Comparison of ENCODE assay signal across 22 mouse cellular contexts in the genomic region with DNA sequence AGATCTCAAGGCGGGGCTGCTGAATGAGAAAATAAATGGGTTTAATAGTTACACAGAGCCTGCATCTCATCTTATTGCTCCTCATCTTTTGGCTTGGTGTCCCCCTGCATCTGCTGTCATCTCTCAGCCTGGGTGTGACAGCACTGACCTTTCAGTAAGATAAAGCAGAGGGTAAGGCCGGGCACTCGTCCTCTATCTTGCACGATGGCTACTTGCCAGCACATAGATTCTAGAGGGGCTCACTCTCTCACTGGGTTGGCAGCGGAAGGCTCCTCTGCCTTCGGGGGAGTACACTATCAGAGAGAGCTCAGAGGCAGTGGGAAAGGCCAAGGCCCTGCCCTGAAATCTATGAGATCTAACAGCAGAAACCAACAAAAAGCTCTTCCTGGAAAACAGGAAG. TPM values are rescaled to one million over a fixed set of nuclear protein-coding genes. Genes with fewer than 3 reads are reported as not detected.
DNase-seq lines count a peak whose midpoint lies in the region; ATAC-seq and TF ChIP-seq lines count a peak whose summit lies in the region.
"Had no signal": no experiment of that assay in that cellular context is flagged by ENCODE, and none has a peak within 500 bp of the region (broad histone marks: within the 10 kb centered on the region; RNA-seq: fewer than 3 reads in every experiment).

No protein-coding gene starts in this region.

- ATAC-seq in hindbrain, postnatal 0 days: no peak
- no peak for ATAC-seq in hindbrain, embryonic 14.5 days (ENCODE audit: low FRiP score)
- ATAC-seq: forebrain, embryonic 15.5 days had no signal

- 21% methylated on average over 6 of the region's 6 CpGs for WGBS in heart, embryonic 10.5 days
- WGBS in heart, adult 2 months: 61% methylated on average over 6 of the region's 6 CpGs
- 74% methylated on average over 6 of the region's 6 CpGs for WGBS in hindbrain, embryonic 10.5 days
- WGBS in hindbrain, postnatal 0 days: 47% methylated on average over 6 of the region's 6 CpGs
- WGBS in hindbrain, embryonic 14.5 days: 48% methylated on average over 6 of the region's 6 CpGs
- WGBS in cerebellum, adult 2 months: 70% methylated on average over 6 of the region's 6 CpGs

- intact Hi-C loops in heart, adult 2 months (cut with DNase I): loop anchor here (5.0 kb wide), 1 partner anchor 43 kb away; no protein-coding TSS in a partner anchor

- no peak for TF ChIP-seq CTCF in heart, adult 2 months (IDR thresholded peaks at IDR 0.05)
- TF ChIP-seq CTCF in hindbrain, postnatal 0 days (IDR thresholded peaks at IDR 0.05; ENCODE audit: low read depth): no peak
- TF ChIP-seq CTCF in cerebellum, adult 2 months (IDR thresholded peaks at IDR 0.05; ENCODE audit: borderline replicate concordance, insufficient read depth, low read depth, low read length): no peak

- peak overlapping the region; percentile 82 for H3K27ac ChIP-seq in heart, embryonic 10.5 days
- no peak overlapping the region for H3K27ac ChIP-seq in heart, adult 2 months
- H3K27ac ChIP-seq in hindbrain, embryonic 10.5 days: peak overlapping the region; percentile 91
- no peak overlapping the region for H3K27ac ChIP-seq in hindbrain, postnatal 0 days
- peak overlapping the region; percentile 48 for H3K27ac ChIP-seq in hindbrain, embryonic 14.5 days
- H3K27ac ChIP-seq in cerebellum, adult 2 months (ENCODE audit: insufficient read depth, low read length): no peak overlapping the region
- H3K27ac ChIP-seq: forebrain, embryonic 15.5 days; liver, embryonic 15.5 days had no signal

- H3K4me1 ChIP-seq in heart, embryonic 10.5 days: peaks cover 96% of the 10 kb centered on the region
- H3K4me1 ChIP-seq in heart, adult 2 months (ENCODE audit: control insufficient read depth, insufficient read depth, low read length): peaks cover 10% of the 10 kb centered on the region
- peaks cover 98% of the 10 kb centered on the region for H3K4me1 ChIP-seq in hindbrain, embryonic 10.5 days (replicated peaks)
- H3K4me1 ChIP-seq in hindbrain, postnatal 0 days (ENCODE audit: insufficient read depth, low read length): peaks cover 12% of the 10 kb centered on the region; the same call in 1 of the 2 replicates
- H3K4me1 ChIP-seq in hindbrain, embryonic 14.5 days (replicated peaks; ENCODE audit: control insufficient read depth, insufficient read depth, low read length): peaks cover 54% of the 10 kb centered on the region
- peaks cover 24% of the 10 kb centered on the region for H3K4me1 ChIP-seq in cerebellum, adult 2 months (ENCODE audit: control insufficient read depth, insufficient read depth, low read length)
- H3K4me1 ChIP-seq: liver, embryonic 15.5 days had no signal

- no peaks in the 10 kb centered on the region for H3K79me2 ChIP-seq in heart, adult 2 months (replicated peaks; ENCODE audit: control insufficient read depth, insufficient read depth, low read length)

- TF ChIP-seq POLR2A in heart, adult 2 months (IDR thresholded peaks at IDR 0.05; ENCODE audit: insufficient read depth, low read depth, low read length): no peak
- no peak for TF ChIP-seq POLR2A in cerebellum, adult 2 months (IDR thresholded peaks at IDR 0.05; ENCODE audit: borderline replicate concordance, insufficient read depth, low read length)

- DNase-seq in heart, embryonic 10.5 days (ENCODE audit: low spot score): no peak
- DNase-seq in heart, adult 2 months: no peak
- DNase-seq in hindbrain, embryonic 10.5 days (ENCODE audit: low spot score): no peak
- no peak for DNase-seq in hindbrain, postnatal 0 days (ENCODE audit: low spot score)
- peak; percentile 11 for DNase-seq in adrenal gland, postnatal 25 days
- DNase-seq in hindbrain, embryonic 14.5 days (ENCODE audit: low spot score): no peak
- DNase-seq in cerebellum, adult 2 months: no peak
- DNase-seq: B cell, adult 2 months; cerebellum, adult 11-12 months; cerebellum, postnatal 36 days; gastrocnemius, postnatal 36 days; kidney, adult 8-10 months; lung, postnatal 14 days; spleen, adult 18-20 months; thymus, adult 18-20 months had no signal

- H3K9ac ChIP-seq in heart, adult 2 months (ENCODE audit: low read depth, low read length): no peak overlapping the region
- no peak overlapping the region for H3K9ac ChIP-seq in hindbrain, postnatal 0 days (replicated peaks; ENCODE audit: low read length)
- 0 out of 2 replicates have a peak overlapping the region, but pooled peaks have one; percentile 14 for H3K9ac ChIP-seq in hindbrain, embryonic 14.5 days
- H3K9ac ChIP-seq: forebrain, embryonic 15.5 days; liver, embryonic 15.5 days had no signal

- H3K4me2 ChIP-seq in hindbrain, postnatal 0 days (ENCODE audit: low read depth, low read length): no peak overlapping the region
- H3K4me2 ChIP-seq in hindbrain, embryonic 14.5 days (replicated peaks): no peak overlapping the region
- H3K4me2 ChIP-seq: forebrain, embryonic 15.5 days; liver, embryonic 15.5 days; midbrain, embryonic 11.5 days had no signal

- H3K9me3 ChIP-seq in heart, embryonic 10.5 days: no peaks in the 10 kb centered on the region
- H3K9me3 ChIP-seq in hindbrain, embryonic 10.5 days: no peaks in the 10 kb centered on the region
- H3K9me3 ChIP-seq in hindbrain, postnatal 0 days (ENCODE audit: low read length): no peaks in the 10 kb centered on the region
- no peaks in the 10 kb centered on the region for H3K9me3 ChIP-seq in hindbrain, embryonic 14.5 days (ENCODE audit: control insufficient read depth, low read length)
- H3K9me3 ChIP-seq: forebrain, embryonic 15.5 days; liver, embryonic 15.5 days had no signal

- TF ChIP-seq EP300 in heart, adult 2 months (IDR thresholded peaks at IDR 0.05; ENCODE audit: insufficient read depth, low read depth, low read length): no peak

- no peaks in the 10 kb centered on the region for H3K27me3 ChIP-seq in heart, embryonic 10.5 days (ENCODE audit: insufficient read depth, poor library complexity, severe bottlenecking)
- no peaks in the 10 kb centered on the region for H3K27me3 ChIP-seq in heart, adult 2 months (ENCODE audit: control insufficient read depth, insufficient read depth, low read length)
- no peaks in the 10 kb centered on the region for H3K27me3 ChIP-seq in hindbrain, embryonic 10.5 days (ENCODE audit: insufficient read depth, poor library complexity, severe bottlenecking)
- no peaks in the 10 kb centered on the region for H3K27me3 ChIP-seq in hindbrain, postnatal 0 days (ENCODE audit: insufficient read depth, low read length)
- no peaks in the 10 kb centered on the region for H3K27me3 ChIP-seq in hindbrain, embryonic 14.5 days (ENCODE audit: control insufficient read depth, insufficient read depth, low read length)
- H3K27me3 ChIP-seq in cerebellum, adult 2 months (ENCODE audit: control insufficient read depth, insufficient read depth, low read length): no peaks in the 10 kb centered on the region
- H3K27me3 ChIP-seq: forebrain, embryonic 15.5 days had no signal

- H3K36me3 ChIP-seq in heart, embryonic 10.5 days: no peaks in the 10 kb centered on the region
- no peaks in the 10 kb centered on the region for H3K36me3 ChIP-seq in heart, adult 2 months (ENCODE audit: control insufficient read depth, insufficient read depth, low read length)
- no peaks in the 10 kb centered on the region for H3K36me3 ChIP-seq in hindbrain, embryonic 10.5 days
- H3K36me3 ChIP-seq in hindbrain, postnatal 0 days (ENCODE audit: insufficient read depth, low read length): no peaks in the 10 kb centered on the region
- no peaks in the 10 kb centered on the region for H3K36me3 ChIP-seq in hindbrain, embryonic 14.5 days (replicated peaks; ENCODE audit: control insufficient read depth, insufficient read depth)
- H3K36me3 ChIP-seq: forebrain, embryonic 15.5 days; liver, embryonic 15.5 days had no signal

- no peak overlapping the region for H3K4me3 ChIP-seq in heart, embryonic 10.5 days
- no peak overlapping the region for H3K4me3 ChIP-seq in heart, adult 2 months
- no peak overlapping the region for H3K4me3 ChIP-seq in hindbrain, embryonic 10.5 days
- H3K4me3 ChIP-seq in hindbrain, postnatal 0 days (ENCODE audit: low read length): no peak overlapping the region
- no peak overlapping the region for H3K4me3 ChIP-seq in hindbrain, embryonic 14.5 days (replicated peaks; ENCODE audit: low read length)
- H3K4me3 ChIP-seq in cerebellum, adult 2 months (replicated peaks; ENCODE audit: insufficient read depth, low read depth, low read length): no peak overlapping the region
- H3K4me3 ChIP-seq: forebrain, embryonic 15.5 days; liver, embryonic 15.5 days had no signal

RNA-seq across cellular contexts. Expression of gene Ccdc182, which starts 20.6 kb away (rescaled TPM):
- 0.18 TPM in 1 of 2 replicates, not detected in the other for polyA plus RNA-seq in heart, embryonic 10.5 days (2016; fragmentation: Nextera tagmentation; extraction: Ambion mirVana)
- total RNA-seq in heart, adult 2 months (2021): not detected
- polyA plus RNA-seq in heart, adult 2 months (2012; rRNA removed): not detected in 2 replicates
- polyA plus RNA-seq in hindbrain, embryonic 10.5 days (2016; fragmentation: Nextera tagmentation; extraction: Ambion mirVana): 7.9 and 11.8 TPM in 2 replicates
- not detected in 2 replicates for total RNA-seq in hindbrain, postnatal 0 days (2014; rRNA removed)
- 0.15 TPM in 1 of 2 replicates, not detected in the other for polyA plus RNA-seq in hindbrain, postnatal 0 days (2015; fragmentation: Nextera tagmentation; extraction: Ambion mirVana)
- not detected in 2 replicates for total RNA-seq in adrenal gland, postnatal 25 days (2021)
- 0.37 TPM in 1 of 2 replicates, not detected in the other for polyA plus RNA-seq in hindbrain, embryonic 14.5 days (2014; fragmentation: Nextera tagmentation; extraction: Ambion mirVana)
- polyA plus RNA-seq in cerebellum, adult 2 months (2012; rRNA removed): 0.23 TPM in 1 of 2 replicates, not detected in the other
- total RNA-seq: gastrocnemius, postnatal 36 days; layer of hippocampus, postnatal 25 days; left cerebral cortex, postnatal 14 days had no signal
- polyA plus RNA-seq: large intestine, adult 2 months; liver, embryonic 15.5 days; stomach, embryonic 14.5 days had no signal

Comparison
In these comparisons a context has a peak if more than half of its experiments do, and no peak if none do; other contexts are left out.
1. H3K27ac ChIP-seq: peak in heart, embryonic 10.5 days (single experiment), hindbrain, embryonic 10.5 days (single experiment) and hindbrain, embryonic 14.5 days (single experiment); none in heart, adult 2 months (single experiment), hindbrain, postnatal 0 days (single experiment) and cerebellum, adult 2 months (single experiment).